Mouse (Mus musculus) inflammation-experienced regulatory T-cells, adult 16 weeks (primary cell): ENCODE results near the gene Eif2s3y. TPM values are rescaled to one million over a fixed set of nuclear protein-coding genes. Genes with fewer than 3 reads are reported as not detected.

Experiments used
- polyA plus RNA-seq: library from polyadenylated mRNA; unstranded; fragments of 100-300 nt; shearing (Covaris generic); gene quantifications from one replicate; pipeline ENCODE4 v1.2.1, GENCODE M21; 2017

Gene Eif2s3y
- 142 TPM for polyA plus RNA-seq

DNA sequence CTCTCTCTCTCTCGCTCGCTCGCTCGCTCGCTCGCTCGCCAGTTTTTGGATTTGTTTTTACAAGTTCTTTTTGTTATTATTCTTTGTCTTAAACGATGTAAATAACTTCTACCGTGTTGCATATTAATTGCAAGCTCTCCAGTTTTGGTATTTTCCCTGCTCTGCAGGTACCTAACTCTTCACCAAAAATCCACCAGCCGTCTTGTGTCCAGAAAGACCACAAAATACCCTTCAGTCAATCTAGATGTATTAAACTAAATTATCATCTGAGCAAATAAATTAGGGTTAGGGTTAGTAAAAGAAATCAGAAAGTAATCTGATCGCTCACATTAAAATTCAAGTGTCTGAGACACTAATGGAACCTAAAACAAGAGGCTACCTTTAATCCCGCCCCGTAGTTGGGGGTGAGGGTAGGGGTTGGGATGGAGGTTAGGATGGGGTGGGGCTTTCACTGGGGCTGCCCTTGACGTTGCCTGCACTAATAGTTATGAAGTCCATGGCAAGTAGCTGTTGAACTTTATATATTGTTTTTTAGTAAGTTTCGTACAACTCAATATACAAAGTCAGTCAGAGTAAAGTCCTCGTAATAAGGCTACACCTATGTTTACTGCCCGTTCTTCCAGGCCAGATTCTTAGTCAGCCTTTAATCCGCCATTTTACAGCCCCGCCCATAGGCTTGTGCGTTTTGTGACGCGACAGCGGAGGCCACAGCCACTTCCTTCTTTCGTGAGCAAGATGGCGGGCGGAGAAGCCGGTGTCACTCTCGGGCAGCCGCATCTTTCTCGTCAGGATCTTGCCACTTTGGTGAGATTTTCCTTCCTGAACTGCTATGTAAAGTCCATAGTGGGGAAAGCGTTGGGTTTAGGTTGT, at the start of gene Eif2s3y:
Gene Eif2s3y (plus strand): TSS at position 662 of the 870 bp plus-strand sequence.

Other genes starting within 250 kb of the Eif2s3y start
- not detected for gene Zfy1, start 213.1 kb upstream of the Eif2s3y start, polyA plus RNA-seq
- gene Uba1y, start 191.9 kb upstream of the Eif2s3y start, polyA plus RNA-seq, result not detected
- gene Kdm5d, start 112.8 kb upstream of the Eif2s3y start, polyA plus RNA-seq, result 55.4 TPM
- 55.8 TPM for gene Uty, start 235.2 kb downstream of the Eif2s3y start, polyA plus RNA-seq